Mouse (Mus musculus) liver, adult 10 weeks (tissue): ENCODE data around the gene Tspyl2. TPM values are rescaled to one million over a fixed set of nuclear protein-coding genes. Genes with fewer than 3 reads are reported as not detected.

Experiments used
- polyA plus RNA-seq: library from polyadenylated mRNA; stranded (reverse); fragments of 350-450 nt; fragmentation: Illumina TruSeq; extraction: RNeasy Lipid Tissue Mini Kit (QIAGEN cat#74804); gene quantifications from one replicate; pipeline ENCODE4 v1.2.3, GENCODE M21; 2014; ENCODE audit warnings: low read depth, low replicate concordance

The Tspyl2 gene
- 5.1 TPM for polyA plus RNA-seq

DNA sequence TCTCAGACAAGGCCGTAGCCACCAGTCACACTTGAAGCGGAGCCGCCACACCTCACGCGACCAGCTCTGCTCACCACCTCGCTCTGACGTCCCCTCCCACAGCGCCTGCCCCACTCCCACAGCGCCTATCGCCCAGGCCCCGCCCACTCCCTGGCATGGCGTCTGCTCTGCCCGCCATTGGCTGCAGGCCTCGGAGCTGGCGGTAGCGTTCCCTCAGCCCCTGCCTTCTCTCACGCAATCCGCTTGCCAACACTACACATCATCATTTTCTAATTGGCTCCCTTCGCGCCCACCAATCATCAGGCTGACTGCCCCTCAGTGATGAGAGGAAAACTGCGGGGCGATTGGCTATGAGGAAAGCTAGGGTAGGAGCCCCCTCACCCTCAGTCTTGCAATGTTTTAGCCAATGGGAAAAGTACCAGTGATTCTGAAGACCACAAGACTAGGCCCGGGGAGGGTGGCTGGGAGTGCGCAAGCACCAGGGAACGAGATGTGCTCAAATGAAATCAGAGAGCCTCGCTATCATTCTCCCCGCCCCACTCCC lies at the start of gene Tspyl2:
Tspyl2 (minus strand) TSS at position 68 of the 544 bp plus-strand sequence.

DNA sequence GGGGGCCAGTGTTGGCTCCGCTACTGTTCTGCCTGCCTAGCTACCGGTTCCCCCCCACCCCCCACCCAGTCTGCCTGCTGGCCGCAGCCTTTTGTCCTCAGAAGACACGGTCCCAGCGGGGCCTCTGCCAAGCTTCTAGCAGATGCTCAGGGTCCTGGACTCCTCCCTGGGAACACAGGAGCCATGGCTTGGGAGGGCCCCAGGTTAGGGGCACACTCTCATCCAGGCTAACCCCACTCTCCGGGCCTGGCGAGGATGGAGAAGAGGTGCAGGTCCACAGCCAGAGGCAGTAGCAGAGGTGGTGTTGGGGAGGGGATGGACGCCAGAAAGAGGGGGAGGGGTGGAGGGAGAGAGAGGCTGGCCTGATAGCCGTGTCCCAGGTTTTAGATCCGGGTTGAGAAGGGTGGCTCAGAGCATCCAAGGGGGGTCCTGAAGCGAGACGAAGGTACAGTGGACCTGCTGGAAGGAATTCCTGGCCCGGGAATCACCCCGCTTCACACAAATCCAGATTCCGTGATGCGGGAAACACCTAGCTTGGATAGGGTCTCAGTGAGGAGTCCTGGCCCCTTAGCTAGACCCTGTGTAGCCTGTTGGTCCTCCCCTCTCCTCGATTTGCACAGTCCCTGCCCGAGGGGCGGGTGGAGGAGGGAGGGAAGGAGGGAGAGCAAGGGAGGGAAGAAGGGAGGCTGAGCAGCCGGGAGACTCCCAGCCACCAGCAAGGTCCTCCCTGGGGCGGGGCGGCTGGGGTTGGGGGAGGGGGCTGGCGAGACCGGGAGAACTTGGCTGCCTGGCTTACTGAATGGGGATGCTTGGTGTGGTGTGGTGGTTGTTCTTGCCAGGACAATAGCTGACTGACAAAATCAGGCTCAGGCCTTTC lies 26.4 kb upstream of the Tspyl2 start, which contains the start of gene Gpr173:
Gpr173 (minus strand) TSS at position 308 of the 877 bp plus-strand sequence.

DNA sequence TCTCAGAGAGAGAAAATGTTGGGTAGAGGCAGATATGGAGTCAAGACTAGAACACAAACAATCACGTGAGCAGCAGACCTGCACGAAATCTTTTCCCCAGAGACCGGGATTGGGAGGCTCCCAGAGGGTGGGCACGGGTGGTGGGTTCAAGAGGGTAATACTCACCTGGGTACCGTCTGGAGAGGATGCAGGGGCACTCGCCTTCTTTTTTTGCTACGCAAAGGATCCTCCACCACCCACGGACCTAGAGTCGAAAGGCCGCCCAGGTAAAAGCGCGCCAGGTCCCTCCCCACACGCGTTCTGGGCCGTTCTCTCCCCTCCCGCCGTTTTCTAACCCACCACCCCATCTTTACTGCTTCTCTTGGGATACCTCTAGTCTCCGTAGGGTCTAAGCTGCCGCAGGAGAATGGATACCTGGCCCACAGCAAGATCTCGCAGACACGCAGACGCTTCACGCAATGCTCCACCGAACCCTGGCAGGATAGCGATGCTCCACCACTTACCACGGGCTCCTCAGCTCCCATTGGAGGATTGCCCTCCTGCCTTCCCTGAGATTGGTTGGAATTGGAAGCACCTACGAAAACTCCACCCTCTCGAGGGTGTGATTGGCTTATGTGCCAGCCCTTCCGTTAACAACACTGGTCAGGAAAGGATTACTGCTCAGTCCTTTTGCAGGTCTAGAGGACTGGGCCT lies 15.1 kb downstream of the Tspyl2 start, which contains the start of gene Kantr:
Kantr (minus strand) TSS at position 500 of the 693 bp plus-strand sequence.

Other genes with a start within 250 kb of the Tspyl2 start
- 1.4 TPM for gene Iqsec2, start 198.2 kb downstream of the Tspyl2 start, polyA plus RNA-seq
- gene Kdm5c, start 109.4 kb downstream of the Tspyl2 start, polyA plus RNA-seq: 6.8 TPM
- 4.9 TPM for gene Kantr, start 14.9 kb downstream of the Tspyl2 start, polyA plus RNA-seq
- not detected for gene Gpr173, start 26.3 kb upstream of the Tspyl2 start, polyA plus RNA-seq
- not detected for gene Cldn34a, start 220.9 kb upstream of the Tspyl2 start, polyA plus RNA-seq